Mouse (Mus musculus) heart, embryonic 16.5 days (tissue): ENCODE results near the gene Gpr137. TPM values are rescaled to one million over a fixed set of nuclear protein-coding genes. Genes with fewer than 3 reads are reported as not detected.

ENCODE experiments used
- ATAC-seq: fragments of 200-750 bp; cut with Nextera tagmentation; replicated peaks from 2 replicates; pipeline ENCODE4 v1.8.0; 2017; ENCODE audit warnings: moderate number of reproducible peaks; ENCODE audit not compliant: insufficient read depth, low FRiP score; ENCODE audit errors: extremely low read depth
- H3K27ac ChIP-seq: fragments of 300-500 bp; sonication (generic); 2 replicates; pipeline ENCODE4 v1.5.1; 2014; ENCODE audit warnings: mild to moderate bottlenecking, low read length, control low read depth, moderate library complexity
- H3K27me3 ChIP-seq: fragments of 300-500 bp; sonication (generic); 2 replicates; pipeline ENCODE4 v1.6.1; 2014; ENCODE audit warnings: low read length, mixed read lengths; ENCODE audit not compliant: control insufficient read depth, insufficient read depth
- H3K36me3 ChIP-seq: fragments of 300-500 bp; sonication (generic); 2 replicates; pipeline ENCODE4 v1.6.1; 2014; ENCODE audit not compliant: control insufficient read depth, insufficient read depth
- H3K4me1 ChIP-seq: fragments of 300-500 bp; sonication (generic); 2 replicates; pipeline ENCODE4 v1.6.1; 2014; ENCODE audit warnings: low read length, mixed read lengths; ENCODE audit not compliant: control insufficient read depth, insufficient read depth
- H3K4me2 ChIP-seq: fragments of 300-500 bp; sonication (generic); 2 replicates; pipeline ENCODE4 v1.6.1; 2014; ENCODE audit warnings: low read depth, mild to moderate bottlenecking, control low read depth, low read length
- H3K4me3 ChIP-seq: fragments of 300-500 bp; sonication (generic); 2 replicates; pipeline ENCODE4 v1.5.1; 2014; ENCODE audit warnings: mild to moderate bottlenecking, control low read depth, low read length
- H3K9ac ChIP-seq: fragments of 300-500 bp; sonication (generic); 2 replicates; pipeline ENCODE4 v1.6.1; 2014; ENCODE audit warnings: low read length, control low read depth
- H3K9me3 ChIP-seq: fragments of 300-500 bp; sonication (generic); replicated peaks from 2 replicates; pipeline ENCODE4 v1.6.1; 2016; ENCODE audit warnings: low read length; ENCODE audit not compliant: control insufficient read depth
- WGBS: fragments of 180-500 bp; shearing (Covaris S2); extraction: QIAGEN DNeasy Blood & Tissue Kit; methylation state at CpG from one replicate; pipeline ENCODE4 v1.1.7; 2014; 5-methylcytosine and 5-hydroxymethylcytosine counted together
- polyA plus RNA-seq: library from polyadenylated mRNA; unstranded; fragments of >200 nt; fragmentation: Nextera tagmentation; extraction: Ambion mirVana; gene quantifications from 2 replicates; pipeline ENCODE4 v1.2.1, GENCODE M21; 2015

Gene Gpr137
- polyA plus RNA-seq, 1 experiment from 2014 or later, result 20.8 TPM

- WGBS, result 43% methylated on average over 1 of the region's 1 CpGs
- no peak overlapping the region for H3K4me2 ChIP-seq
- H3K9me3 ChIP-seq, result no peaks in the 10 kb centered on the region
- peaks cover 63% of the 10 kb centered on the region for H3K27me3 ChIP-seq
- H3K27ac ChIP-seq, result no peak overlapping the region
- no peaks in the 10 kb centered on the region for H3K36me3 ChIP-seq
- H3K4me1 ChIP-seq, result peaks cover 10% of the 10 kb centered on the region
- no peak for ATAC-seq
- H3K9ac ChIP-seq, result no peak overlapping the region
- H3K4me3 ChIP-seq, result no peak overlapping the region
These were observed 10.3 kb downstream of the Gpr137 start for GRCm38 (mm10) chr19:6932018-6932417.

GRCm38 (mm10) chr19:6931002-6931401 lies 11.3 kb downstream of the Gpr137 start:
- Histone ChIP-seq H3K36me3 (no peaks in the 10 kb centered on the region), H3K4me1 (peaks cover 10% of the 10 kb centered on the region), H3K27me3 (peaks cover 68% of the 10 kb centered on the region), H3K4me3 (no peak overlapping the region), H3K4me2 (no peak overlapping the region), H3K9ac (no peak overlapping the region), H3K9me3 (no peaks in the 10 kb centered on the region), H3K27ac (no peak overlapping the region)
- WGBS, result 5% methylated on average over 2 of the region's 2 CpGs
- ATAC-seq, result no peak

DNA sequence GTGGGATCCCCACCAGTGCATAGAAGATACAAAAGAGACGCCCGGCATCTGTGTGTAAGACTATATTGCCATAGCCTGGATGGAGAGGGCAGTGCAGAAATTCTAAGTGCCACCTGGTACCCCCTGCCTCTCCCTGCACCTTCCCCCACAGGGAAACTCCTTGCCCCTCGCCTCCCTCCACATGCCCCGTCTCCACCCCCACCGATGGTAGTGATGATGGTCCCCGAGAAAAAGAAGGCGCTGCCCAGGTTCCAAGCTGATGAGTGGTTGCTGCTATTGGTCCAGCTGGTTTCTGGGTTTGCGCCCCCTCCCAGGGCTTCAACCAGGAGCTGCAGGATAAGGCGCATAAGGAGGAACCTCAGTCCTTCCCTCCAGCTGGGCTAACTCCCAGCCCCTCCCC lies 14.2 kb downstream of the Gpr137 start:
- no peak for ATAC-seq
- Histone ChIP-seq H3K4me1 (peaks cover 6% of the 10 kb centered on the region; the same call in 1 of the 2 replicates), H3K4me3 (no peak overlapping the region), H3K4me2 (no peak overlapping the region), H3K27me3 (peaks cover 59% of the 10 kb centered on the region), H3K36me3 (no peaks in the 10 kb centered on the region), H3K27ac (no peak overlapping the region), H3K9me3 (no peaks in the 10 kb centered on the region), H3K9ac (no peak overlapping the region)
- whole genome bisulfite sequencing, result 22% methylated on average over 9 of the region's 9 CpGs

GRCm38 (mm10) chr19:6926559-6927255 lies 15.6 kb downstream of the Gpr137 start:
- Histone ChIP-seq H3K36me3 (no peaks in the 10 kb centered on the region), H3K4me1 (peaks cover 14% of the 10 kb centered on the region), H3K27me3 (peaks cover 45% of the 10 kb centered on the region), H3K9me3 (no peaks in the 10 kb centered on the region), H3K4me3 (peak overlapping the region; percentile 25), H3K4me2 (peak overlapping the region; percentile 52), H3K27ac (no peak overlapping the region), H3K9ac (peak overlapping the region; percentile 21)
- no peak for ATAC-seq
- WGBS, result 18% methylated on average over 26 of the region's 26 CpGs

DNA sequence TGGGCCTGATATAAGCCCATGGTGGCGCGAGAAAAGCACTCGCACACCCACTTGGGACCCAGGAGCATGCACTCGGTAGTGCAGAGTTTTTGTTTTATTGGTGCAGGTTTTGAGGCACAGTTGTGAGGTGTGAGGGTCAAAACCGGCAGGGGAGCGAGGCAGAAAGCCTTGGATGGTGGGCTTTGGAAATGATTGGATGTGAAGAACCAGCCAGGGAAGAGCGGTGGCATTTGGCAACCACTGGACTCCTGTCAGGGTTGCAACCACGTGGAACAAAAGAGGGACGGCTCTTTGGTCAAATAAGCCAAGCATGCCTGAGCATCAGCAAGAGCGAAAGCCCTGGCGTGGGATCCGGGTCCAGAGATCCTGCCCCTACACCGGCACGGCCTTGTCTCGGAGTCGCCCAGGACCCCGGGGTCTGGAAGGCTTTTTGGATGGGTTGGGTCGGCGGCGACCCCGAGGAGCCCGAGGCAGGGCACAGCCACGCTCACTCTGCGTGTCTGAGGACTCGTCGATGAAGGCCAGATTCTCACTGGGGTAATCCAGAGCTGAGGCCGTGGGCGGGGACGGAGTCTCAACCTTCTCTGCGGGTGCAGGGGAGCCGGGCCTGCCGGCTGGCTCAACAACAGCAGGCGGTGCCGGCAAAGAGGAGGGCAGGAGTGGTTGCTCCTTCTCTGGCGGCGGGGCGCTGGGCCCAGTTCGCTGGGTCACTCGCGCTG lies 16.5 kb downstream of the Gpr137 start:
- H3K9ac ChIP-seq, result no peak overlapping the region

DNA sequence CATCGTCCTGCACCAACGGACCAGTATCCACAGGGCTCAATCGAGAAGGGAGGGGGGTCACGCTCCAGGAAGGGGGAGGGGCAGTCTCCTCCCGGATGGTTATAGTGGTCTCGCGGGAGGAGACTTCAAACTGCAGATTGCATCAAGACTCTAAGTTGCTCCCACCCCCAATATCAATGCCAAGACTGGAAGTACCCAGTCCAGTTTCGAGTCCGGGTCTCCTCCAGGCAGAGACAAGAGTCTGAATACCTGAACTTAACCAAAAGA lies 17.0 kb downstream of the Gpr137 start, which contains the start of gene Catsperz:
Gene Catsperz, minus strand, starts transcription at position 74 of the 267 bp plus-strand sequence.
- Histone ChIP-seq H3K9me3 (no peaks in the 10 kb centered on the region), H3K4me3 (peak within 1 kb of the TSS; percentile 23), H3K4me2 (peak within 1 kb of the TSS; percentile 39), H3K27ac (no peak within 1 kb of the TSS), H3K4me1 (peaks cover 20% of the 10 kb centered on the region), H3K27me3 (peaks cover 38% of the 10 kb centered on the region), H3K36me3 (no peaks in the 10 kb centered on the region), H3K9ac (peak within 1 kb of the TSS; percentile 47)
- 5% methylated on average over 9 of the region's 9 CpGs for WGBS
- ATAC-seq, result no peak

More for the DNA sequence above, 16.5 kb downstream of the Gpr137 start:
- Histone ChIP-seq H3K4me3 (peak overlapping the region; percentile 5; the same call in 1 of the 2 replicates), H3K27me3 (peaks cover 38% of the 10 kb centered on the region), H3K9me3 (no peaks in the 10 kb centered on the region), H3K4me2 (peak overlapping the region; percentile 39; the same call in 1 of the 2 replicates), H3K36me3 (no peaks in the 10 kb centered on the region), H3K27ac (no peak overlapping the region), H3K4me1 (peaks cover 15% of the 10 kb centered on the region)
- ATAC-seq, result no peak
- 19% methylated on average over 40 of the region's 40 CpGs for WGBS

- no peak overlapping the region for H3K27ac ChIP-seq
- H3K4me1 ChIP-seq, result peaks cover 26% of the 10 kb centered on the region
- H3K27me3 ChIP-seq, result peaks cover 35% of the 10 kb centered on the region
- ATAC-seq, result no peak
- H3K4me2 ChIP-seq, result peak overlapping the region; percentile 39
- 6% methylated on average over 39 of the region's 39 CpGs for WGBS
- H3K9ac ChIP-seq, result peak overlapping the region; percentile 47
- peak overlapping the region; percentile 23 for H3K4me3 ChIP-seq
- no peaks in the 10 kb centered on the region for H3K9me3 ChIP-seq
- no peaks in the 10 kb centered on the region for H3K36me3 ChIP-seq
These were observed 17.6 kb downstream of the Gpr137 start for GRCm38 (mm10) chr19:6924461-6925306.

DNA sequence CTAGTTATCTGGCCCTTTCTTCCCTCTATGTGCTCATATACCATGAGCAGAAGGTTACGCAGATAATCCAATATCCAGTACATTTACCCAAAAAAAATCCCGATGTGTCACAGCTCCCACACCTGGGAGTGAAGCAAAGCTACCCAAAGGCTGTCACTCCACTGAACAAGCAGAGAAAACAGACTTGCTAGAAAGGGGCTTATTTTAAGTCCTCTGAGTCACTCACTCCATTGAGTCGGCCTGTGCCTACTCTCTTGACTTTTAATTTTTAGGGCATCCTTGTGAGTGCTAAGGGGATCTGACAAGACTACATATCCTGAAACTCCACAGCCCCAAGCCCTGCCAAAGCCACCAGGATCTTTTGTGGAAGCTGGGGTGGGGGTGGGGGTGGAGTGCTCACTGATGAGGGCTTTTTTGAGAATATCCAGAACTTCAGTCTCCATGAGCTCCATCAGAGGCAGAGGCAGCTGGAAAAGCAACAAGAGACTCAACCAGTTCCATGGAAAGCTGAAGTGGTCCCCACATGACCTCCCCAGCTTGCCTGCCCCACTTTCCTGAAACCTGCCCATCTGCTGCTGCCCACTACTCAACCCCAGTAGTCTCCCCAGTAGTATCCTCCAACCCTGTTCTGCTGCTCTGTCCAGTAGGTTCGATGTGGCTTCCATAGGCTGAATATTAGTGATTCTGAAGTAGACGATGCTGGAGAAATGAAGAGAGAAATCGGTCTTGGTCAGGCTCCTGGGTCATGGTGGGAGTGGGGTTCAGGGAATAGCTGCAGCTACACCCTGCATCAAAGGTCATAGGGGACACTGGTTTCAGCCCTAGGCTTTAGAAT lies 19.2 kb downstream of the Gpr137 start:
- ATAC-seq, result no peak
- H3K4me1 ChIP-seq, result peaks cover 33% of the 10 kb centered on the region
- peak overlapping the region; percentile 91 for H3K27ac ChIP-seq
- peak overlapping the region; percentile 84 for H3K4me2 ChIP-seq
- H3K27me3 ChIP-seq, result peaks cover 30% of the 10 kb centered on the region
- H3K9me3 ChIP-seq, result no peaks in the 10 kb centered on the region
- 66% methylated on average over 6 of the region's 6 CpGs for WGBS
- H3K36me3 ChIP-seq, result peaks cover 8% of the 10 kb centered on the region; the same call in 1 of the 2 replicates
- peak overlapping the region; percentile 75 for H3K9ac ChIP-seq
- H3K4me3 ChIP-seq, result peak overlapping the region; percentile 63
